ENCODE assay signal across 8 mouse cellular contexts in the genomic region with DNA sequence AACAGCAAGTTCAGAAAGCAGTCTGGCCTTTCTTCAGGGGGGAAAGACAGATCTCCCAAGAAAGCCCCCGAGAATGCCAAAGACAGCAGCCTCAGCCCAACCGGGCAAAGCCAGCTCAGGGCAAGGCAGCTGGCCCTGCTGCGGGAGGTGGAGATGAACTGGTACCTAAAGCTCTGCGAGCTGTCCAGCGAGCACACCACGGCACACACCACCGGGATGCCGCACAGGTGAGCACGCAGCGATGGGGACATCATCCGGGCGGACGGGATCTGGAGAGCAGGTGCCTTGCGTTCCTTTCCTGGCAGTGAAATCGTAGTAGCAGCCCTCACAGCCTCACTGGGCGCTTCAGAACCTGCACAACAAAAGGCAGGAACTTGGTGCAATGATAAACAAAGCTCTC.
A peak's percentile ranks its signal among the peaks of the same experiment; 100 is the strongest.
DNase-seq lines count a peak whose midpoint lies in the region; ATAC-seq lines count a peak whose summit lies in the region.

No protein-coding gene starts in this region.

- H3K4me3 ChIP-seq in forebrain, embryonic 11.5 days (ENCODE audit: low read depth, low read length): peak overlapping the region; percentile 8; the same call in 1 of the 2 replicates
- peak overlapping the region; percentile 11 for H3K4me3 ChIP-seq in midbrain, embryonic 11.5 days (ENCODE audit: low read depth, low read length)

- no peaks in the 10 kb centered on the region for H3K27me3 ChIP-seq in forebrain, embryonic 11.5 days (ENCODE audit: control insufficient read depth, insufficient read depth, low read length)
- H3K27me3 ChIP-seq in midbrain, embryonic 11.5 days (ENCODE audit: control insufficient read depth, insufficient read depth, low read length): no peaks in the 10 kb centered on the region

- H3K36me3 ChIP-seq in forebrain, embryonic 11.5 days (ENCODE audit: control insufficient read depth, insufficient read depth, low read length): no peaks in the 10 kb centered on the region
- H3K36me3 ChIP-seq in midbrain, embryonic 11.5 days (ENCODE audit: control insufficient read depth, insufficient read depth, low read length): no peaks in the 10 kb centered on the region

- H3K9me3 ChIP-seq in forebrain, embryonic 11.5 days (ENCODE audit: control insufficient read depth, low read length): no peaks in the 10 kb centered on the region
- no peaks in the 10 kb centered on the region for H3K9me3 ChIP-seq in midbrain, embryonic 11.5 days (ENCODE audit: control insufficient read depth, low read length)

- no peak overlapping the region for H3K9ac ChIP-seq in forebrain, embryonic 11.5 days (ENCODE audit: low read length)
- H3K9ac ChIP-seq in midbrain, embryonic 11.5 days (ENCODE audit: low read length): 0 out of 2 replicates have a peak overlapping the region, but pooled peaks have one; percentile 16

- peak; percentile 4 for DNase-seq in kidney, postnatal 10 days
- DNase-seq in kidney, adult 8-10 months: no peak
- peak; percentile 6 for DNase-seq in cerebellum, adult 9-11 months
- DNase-seq in forebrain, embryonic 11.5 days (ENCODE audit: low spot score): peak; percentile 50
- DNase-seq in midbrain, embryonic 11.5 days (ENCODE audit: low spot score, missing footprints): peak; percentile 89
- no peak for DNase-seq in adrenal gland, adult (ENCODE audit: inconsistent age in 2 of 2, low spot score in 1 of 2)
- no peak for DNase-seq in natural killer cell, adult 2 months (ENCODE audit: low spot score in 2 of 2)
- DNase-seq in B cell, adult 2 months: no peak

- peak overlapping the region; percentile 37 for H3K4me2 ChIP-seq in forebrain, embryonic 11.5 days (ENCODE audit: low read depth, low read length, severe bottlenecking)
- peak overlapping the region; percentile 53 for H3K4me2 ChIP-seq in midbrain, embryonic 11.5 days

- no peak overlapping the region for H3K27ac ChIP-seq in forebrain, embryonic 11.5 days (ENCODE audit: low read depth, low read length)
- H3K27ac ChIP-seq in midbrain, embryonic 11.5 days (ENCODE audit: low read depth, low read length): no peak overlapping the region

- 9% methylated on average over 16 of the region's 16 CpGs for WGBS in forebrain, embryonic 11.5 days
- 14% methylated on average over 16 of the region's 16 CpGs for WGBS in midbrain, embryonic 11.5 days

- no peaks in the 10 kb centered on the region for H3K4me1 ChIP-seq in forebrain, embryonic 11.5 days (replicated peaks; ENCODE audit: control insufficient read depth, insufficient read depth, low read length)
- H3K4me1 ChIP-seq in midbrain, embryonic 11.5 days (ENCODE audit: control insufficient read depth, insufficient read depth, low read length): no peaks in the 10 kb centered on the region

- ATAC-seq in forebrain, embryonic 11.5 days (replicated peaks; ENCODE audit: low FRiP score): no peak; the same call in 1 of the 2 replicates
- 0 out of 2 replicates have a peak, but pooled peaks have one; percentile 35 for ATAC-seq in midbrain, embryonic 11.5 days (ENCODE audit: low FRiP score)

Comparison
In these comparisons a context has a peak if more than half of its experiments do, and no peak if none do; other contexts are left out.
1. DNase-seq: peak in kidney, postnatal 10 days (single experiment), cerebellum, adult 9-11 months (single experiment), forebrain, embryonic 11.5 days (single experiment) and midbrain, embryonic 11.5 days (single experiment); none in kidney, adult 8-10 months (0 of 2), adrenal gland, adult (0 of 2), natural killer cell, adult 2 months (0 of 2) and B cell, adult 2 months (0 of 2).